Mouse (Mus musculus): ENCODE data around the gene Crocc2.

GRCm38 (mm10) chr1:93158916-93159315, 9.6 kb upstream of the Crocc2 start:
- no peak for TF ChIP-seq POLR2A (IDR thresholded peaks at IDR 0.05; ENCODE audit: insufficient read depth, low read depth, low read length)
- no peak for TF ChIP-seq CTCF (IDR thresholded peaks at IDR 0.05; ENCODE audit: insufficient read depth, low read depth, low read length)
